Mouse (Mus musculus): ENCODE results near the gene P3h2.

DNA sequence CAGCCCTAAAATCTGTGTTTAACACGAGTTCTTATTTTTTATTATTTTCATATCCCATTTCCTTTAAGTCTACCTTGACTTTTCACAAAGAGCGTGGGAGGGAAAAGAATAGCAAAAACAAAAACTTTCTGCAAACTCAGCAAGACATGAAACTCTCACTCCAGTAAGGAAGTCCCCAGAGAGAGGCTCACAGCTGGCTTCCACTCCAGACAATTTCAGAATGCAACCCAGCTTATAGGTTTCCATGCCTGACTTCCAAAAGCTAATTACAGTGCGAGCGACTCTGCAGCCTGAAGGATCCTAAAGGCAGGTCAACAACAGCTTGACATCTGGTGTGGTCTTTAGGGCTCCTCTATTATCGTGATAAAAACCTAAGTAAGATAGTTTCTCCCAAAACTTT lies 70.5 kb downstream of the P3h2 start:
- TF ChIP-seq CTCF (IDR thresholded peaks at IDR 0.05; ENCODE audit: borderline replicate concordance, insufficient read depth, low read length) (no peak), POLR2A (IDR thresholded peaks at IDR 0.05; ENCODE audit: low read depth, low read length) (no peak)

Measured in embryonic fibroblast, embryonic 13.5 days (primary cell).